Mouse (Mus musculus) small intestine, adult 2 months (tissue): ENCODE results near the gene Gm37240. TPM values are rescaled to one million over a fixed set of nuclear protein-coding genes. Genes with fewer than 3 reads are reported as not detected.

Experiments
- H3K27ac ChIP-seq: fragments of 200-500 bp; 2 replicates; pipeline ENCODE4 v1.5.1; 2012; ENCODE audit warnings: low read depth, low read length, control low read depth, inconsistent platforms; ENCODE audit not compliant: insufficient read depth
- H3K27me3 ChIP-seq: fragments of 200-500 bp; 2 replicates; pipeline ENCODE4 v1.6.1; 2012; ENCODE audit warnings: mild to moderate bottlenecking, moderate library complexity, low read length, inconsistent platforms; ENCODE audit not compliant: control insufficient read depth, insufficient read depth
- H3K36me3 ChIP-seq: fragments of 200-500 bp; 2 replicates; pipeline ENCODE4 v1.6.1; 2012; ENCODE audit warnings: mild to moderate bottlenecking, low read length, control low read depth, inconsistent platforms; ENCODE audit not compliant: control insufficient read depth, insufficient read depth
- H3K4me1 ChIP-seq: fragments of 200-500 bp; 2 replicates; pipeline ENCODE4 v1.6.1; 2012; ENCODE audit warnings: low read length, inconsistent platforms, mixed read lengths; ENCODE audit not compliant: control insufficient read depth, insufficient read depth, insufficient read length
- H3K4me3 ChIP-seq: fragments of 200-500 bp; 2 replicates; pipeline ENCODE4 v1.5.1; 2012; ENCODE audit warnings: low read depth, mild to moderate bottlenecking, control low read depth, inconsistent platforms, low read length, moderate library complexity
- CTCF ChIP-seq: fragments of 200-500 bp; IDR thresholded peaks from 2 replicates; pipeline ENCODE4 v1.5.1; 2012; ENCODE audit warnings: low read depth, mild to moderate bottlenecking, control low read depth, inconsistent platforms, low read length, moderate library complexity, mixed read lengths; ENCODE audit not compliant: insufficient replicate concordance, insufficient read length; ENCODE audit errors: extremely low read depth
- POLR2A ChIP-seq: fragments of 200-500 bp; IDR thresholded peaks from 2 replicates; pipeline ENCODE4 v1.6.1; 2012; ENCODE audit warnings: low read depth, mild to moderate bottlenecking, control low read depth, inconsistent platforms, low read length, moderate library complexity
- WGBS: fragments of 180-500 bp; shearing (Covaris S2); methylation state at CpG from one replicate; pipeline ENCODE4 v1.1.7; 2018; 5-methylcytosine and 5-hydroxymethylcytosine counted together
- polyA plus RNA-seq: library from polyadenylated mRNA; depleted of rRNA; stranded (reverse); fragments of >200 nt; gene quantifications from 2 replicates; pipeline ENCODE4 v1.2.3, GENCODE M21; 2012

The Gm37240 gene
- polyA plus RNA-seq, 1 experiment: 58.2 TPM

- no peaks in the 10 kb centered on the region for H3K4me1 ChIP-seq
- 72% methylated on average over 2 of the region's 2 CpGs for WGBS
- no peak overlapping the region for H3K4me3 ChIP-seq
- no peaks in the 10 kb centered on the region for H3K36me3 ChIP-seq
- TF ChIP-seq POLR2A: no peak
- TF ChIP-seq CTCF: no peak
- H3K27me3 ChIP-seq: no peaks in the 10 kb centered on the region; the same call in 1 of the 2 replicates
- no peak overlapping the region for H3K27ac ChIP-seq
Observed at GRCm38 (mm10) chr3:85551352-85551751, 336.0 kb downstream of the Gm37240 start.

DNA sequence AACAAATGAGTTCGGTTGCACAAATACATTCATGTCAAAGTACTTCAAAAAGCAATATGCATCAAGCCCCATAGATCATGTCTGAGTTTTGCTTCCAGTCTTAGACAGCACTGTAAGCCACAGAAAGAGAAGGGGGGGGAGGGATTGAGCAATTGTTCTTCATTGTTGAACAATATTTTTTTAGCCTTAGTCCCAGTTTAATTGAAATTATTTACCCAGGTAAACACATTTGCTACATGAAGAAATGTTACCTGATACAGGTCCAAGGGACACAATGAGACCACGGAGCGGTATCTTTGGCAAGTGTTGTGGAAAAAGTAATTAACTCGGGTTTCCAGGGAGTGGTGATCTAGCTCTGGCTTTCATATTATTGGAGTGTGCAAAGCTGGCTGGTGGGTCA is 337.0 kb downstream of the Gm37240 start:
- H3K36me3 ChIP-seq: no peaks in the 10 kb centered on the region
- 66% methylated on average over 4 of the region's 4 CpGs for WGBS
- no peak for TF ChIP-seq CTCF
- no peak for TF ChIP-seq POLR2A
- no peak overlapping the region for H3K27ac ChIP-seq
- H3K27me3 ChIP-seq: no peaks in the 10 kb centered on the region
- no peak overlapping the region for H3K4me3 ChIP-seq
- no peaks in the 10 kb centered on the region for H3K4me1 ChIP-seq

DNA sequence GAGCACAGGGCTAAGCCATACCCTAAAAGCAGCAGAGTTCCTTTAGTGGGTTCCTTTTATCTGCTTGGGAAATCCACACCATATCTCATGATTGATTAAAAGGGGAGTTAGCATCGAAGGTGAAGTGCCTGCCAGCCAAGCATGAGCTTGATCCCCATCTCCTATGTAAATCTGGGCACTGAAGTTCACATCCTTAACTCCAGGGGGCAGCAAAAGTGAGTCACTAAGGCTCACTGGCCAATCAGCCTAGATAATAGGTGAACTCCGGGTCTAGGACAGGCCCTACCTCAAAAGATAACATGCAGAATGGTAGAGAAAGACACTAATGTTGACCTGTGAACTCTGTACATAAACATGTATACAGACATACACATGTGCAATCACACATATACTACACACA is 343.7 kb downstream of the Gm37240 start:
- H3K4me1 ChIP-seq: no peaks in the 10 kb centered on the region
- no peaks in the 10 kb centered on the region for H3K36me3 ChIP-seq
- 29% methylated on average over 2 of the region's 2 CpGs for WGBS
- TF ChIP-seq POLR2A (no peak), CTCF (peak; percentile 34; the same call in 1 of the 2 replicates)
- H3K27me3 ChIP-seq: no peaks in the 10 kb centered on the region
- no peak overlapping the region for H3K27ac ChIP-seq
- no peak overlapping the region for H3K4me3 ChIP-seq

- TF ChIP-seq CTCF (no peak), POLR2A (no peak)
- no peaks in the 10 kb centered on the region for H3K27me3 ChIP-seq
- no peak overlapping the region for H3K4me3 ChIP-seq
- H3K27ac ChIP-seq: no peak overlapping the region
- no peaks in the 10 kb centered on the region for H3K36me3 ChIP-seq
- H3K4me1 ChIP-seq: no peaks in the 10 kb centered on the region
- WGBS: 58% methylated on average over 3 of the region's 3 CpGs
Observed at GRCm38 (mm10) chr3:85542765-85543164, 344.6 kb downstream of the Gm37240 start.

DNA sequence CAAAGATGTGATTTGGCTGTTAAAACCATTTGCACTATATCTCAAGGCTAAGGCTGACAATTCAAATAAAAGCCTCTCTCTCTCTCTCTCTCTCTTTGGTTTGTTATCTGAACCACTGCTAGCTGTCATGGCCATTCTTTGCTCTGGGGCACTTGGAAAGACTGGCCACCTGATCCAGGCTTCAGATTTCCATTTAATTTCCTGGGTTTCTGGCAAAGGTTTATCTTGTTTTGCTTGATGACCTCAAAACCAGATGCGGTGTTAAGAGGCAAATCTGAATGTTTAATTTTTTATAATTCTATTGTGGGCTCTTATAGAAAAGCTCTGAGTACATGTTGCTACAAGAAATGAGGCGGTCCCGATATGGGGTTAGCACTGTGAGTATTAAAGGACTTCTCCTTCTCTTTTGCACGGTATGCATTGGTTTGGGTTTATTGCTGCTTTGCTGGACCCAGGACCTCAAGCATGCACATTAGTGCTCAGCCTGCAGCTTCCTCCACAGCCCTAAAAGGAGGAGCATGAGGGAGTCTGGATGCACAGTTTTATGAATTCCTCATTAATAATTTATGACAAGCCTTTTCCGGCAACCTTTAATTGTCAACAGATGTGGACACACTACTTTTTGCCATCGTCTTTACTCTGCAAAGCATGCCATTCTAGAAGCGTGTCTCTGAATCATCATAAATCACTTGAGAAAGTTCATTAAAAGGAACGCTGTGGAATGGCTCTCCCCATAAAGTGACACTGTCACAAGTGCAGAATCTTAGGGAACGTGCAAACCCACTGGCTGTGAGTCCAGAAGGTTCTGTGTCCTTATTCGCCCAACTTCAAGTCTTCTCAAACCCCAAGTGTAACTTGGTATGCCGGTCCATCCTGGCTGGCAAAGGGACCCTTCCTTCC is 351.4 kb downstream of the Gm37240 start:
- Histone ChIP-seq H3K4me1 (no peaks in the 10 kb centered on the region), H3K36me3 (no peaks in the 10 kb centered on the region), H3K27me3 (peaks cover 4% of the 10 kb centered on the region; the same call in 1 of the 2 replicates), H3K27ac (no peak overlapping the region), H3K4me3 (no peak overlapping the region)
- no peak for TF ChIP-seq POLR2A
- no peak for TF ChIP-seq CTCF
- WGBS: 79% methylated on average over 11 of the region's 11 CpGs

- WGBS: 80% methylated on average over 3 of the region's 3 CpGs
Observed at GRCm38 (mm10) chr3:85535042-85535441, 352.3 kb downstream of the Gm37240 start.

GRCm38 (mm10) chr3:85532376-85532775 is 354.9 kb downstream of the Gm37240 start:
- TF ChIP-seq CTCF: no peak
- TF ChIP-seq POLR2A: no peak
- WGBS: 84% methylated on average over 3 of the region's 3 CpGs
- Histone ChIP-seq H3K4me1 (no peaks in the 10 kb centered on the region), H3K27ac (no peak overlapping the region), H3K4me3 (no peak overlapping the region), H3K27me3 (peaks cover 4% of the 10 kb centered on the region; the same call in 1 of the 2 replicates), H3K36me3 (no peaks in the 10 kb centered on the region)

More at GRCm38 (mm10) chr3:85535042-85535441, 352.3 kb downstream of the Gm37240 start:
- no peaks in the 10 kb centered on the region for H3K36me3 ChIP-seq
- H3K4me1 ChIP-seq: no peaks in the 10 kb centered on the region
- H3K27me3 ChIP-seq: peaks cover 4% of the 10 kb centered on the region; the same call in 1 of the 2 replicates
- no peak overlapping the region for H3K4me3 ChIP-seq
- no peak overlapping the region for H3K27ac ChIP-seq
- TF ChIP-seq POLR2A (no peak), CTCF (no peak)
